Mouse (Mus musculus) hindbrain, embryonic 14.5 days (tissue): ENCODE measurements around the gene Esrra. TPM values are rescaled to one million over a fixed set of nuclear protein-coding genes. Genes with fewer than 3 reads are reported as not detected.

ENCODE experiments used
- ATAC-seq: fragments of 200-750 bp; cut with Nextera tagmentation; 2 replicates; pipeline ENCODE4 v1.8.0; 2017; ENCODE audit warnings: moderate number of reproducible peaks, mild to moderate bottlenecking, moderate TSS enrichment, moderate library complexity; ENCODE audit not compliant: low FRiP score
- DNase-seq: peaks from one replicate; pipeline ENCODE4 v3.0.0-alpha.2; 2015; ENCODE audit warnings: low spot score
- H3K27ac ChIP-seq: fragments of 300-500 bp; sonication (generic); 2 replicates; pipeline ENCODE4 v1.5.1; 2014; ENCODE audit warnings: mild to moderate bottlenecking, moderate library complexity
- H3K27me3 ChIP-seq: fragments of 300-500 bp; sonication (generic); 2 replicates; pipeline ENCODE4 v1.6.1; 2014; ENCODE audit warnings: mild to moderate bottlenecking, low read length, mixed read lengths; ENCODE audit not compliant: control insufficient read depth, insufficient read depth
- H3K36me3 ChIP-seq: fragments of 300-500 bp; sonication (generic); replicated peaks from 2 replicates; pipeline ENCODE4 v1.6.1; 2014; ENCODE audit not compliant: control insufficient read depth, insufficient read depth
- H3K4me1 ChIP-seq: fragments of 300-500 bp; sonication (generic); replicated peaks from 2 replicates; pipeline ENCODE4 v1.6.1; 2014; ENCODE audit warnings: antibody characterized with exemption, low read length, mixed read lengths; ENCODE audit not compliant: control insufficient read depth, insufficient read depth
- H3K4me2 ChIP-seq: fragments of 300-500 bp; sonication (generic); replicated peaks from 2 replicates; pipeline ENCODE4 v1.6.1; 2014; ENCODE audit warnings: mild to moderate bottlenecking, moderate library complexity
- H3K4me3 ChIP-seq: fragments of 300-500 bp; sonication (generic); replicated peaks from 2 replicates; pipeline ENCODE4 v1.5.1; 2014; ENCODE audit warnings: mild to moderate bottlenecking, low read length
- H3K9ac ChIP-seq: fragments of 300-500 bp; sonication (generic); 2 replicates; pipeline ENCODE4 v1.6.1; 2014
- H3K9me3 ChIP-seq: fragments of 300-500 bp; sonication (generic); 2 replicates; pipeline ENCODE4 v1.6.1; 2016; ENCODE audit warnings: low read length; ENCODE audit not compliant: control insufficient read depth
- WGBS: fragments of 180-500 bp; shearing (Covaris S2); extraction: QIAGEN DNeasy Blood & Tissue Kit; methylation state at CpG from one replicate; pipeline ENCODE4 v1.1.7; 2014; 5-methylcytosine and 5-hydroxymethylcytosine counted together
- polyA plus RNA-seq: library from polyadenylated mRNA; unstranded; fragments of >200 nt; fragmentation: Nextera tagmentation; extraction: Ambion mirVana; gene quantifications from 2 replicates; pipeline ENCODE4 v1.2.1, GENCODE M21; 2014

The Esrra gene
- polyA plus RNA-seq, 1 experiment from 2014 or later: 7.3 TPM

DNA sequence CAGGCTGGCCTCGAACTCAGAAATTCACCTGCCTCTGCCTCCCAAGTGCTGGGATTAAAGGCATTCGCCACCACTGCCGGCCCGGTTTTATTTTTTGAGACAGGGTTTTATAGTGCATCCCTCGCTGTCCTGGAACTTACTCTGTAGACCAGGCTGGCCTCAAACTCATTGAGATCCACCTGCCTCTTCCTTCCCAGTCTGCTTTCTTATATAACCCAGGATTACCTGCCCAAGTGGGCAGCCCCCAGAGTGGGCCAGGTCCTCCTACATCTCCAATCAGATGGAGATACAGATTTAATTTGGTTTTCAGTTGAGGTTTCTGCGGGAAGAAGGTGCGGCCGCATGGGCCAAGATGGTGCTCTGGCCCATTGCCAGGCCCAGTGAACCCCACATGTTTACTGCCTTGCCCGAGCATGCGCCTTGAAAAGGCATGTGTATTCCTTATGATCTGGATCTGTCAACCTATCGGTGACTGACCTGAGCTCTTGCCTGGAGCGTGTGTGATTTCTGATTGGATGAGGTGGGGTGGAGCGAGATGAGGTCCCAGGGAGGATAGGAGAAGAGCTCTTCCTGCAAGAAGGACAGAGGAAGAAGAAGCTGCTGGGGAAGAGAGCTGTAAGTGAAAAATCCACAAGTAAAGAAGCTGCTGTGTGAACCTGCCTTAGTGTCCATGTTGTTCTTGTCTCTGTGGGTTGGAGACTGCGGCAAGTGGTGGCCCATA is 27.7 kb downstream of the Esrra start:
- Histone ChIP-seq H3K27me3 (no peaks in the 10 kb centered on the region), H3K9ac (no peak overlapping the region), H3K36me3 (no peaks in the 10 kb centered on the region), H3K27ac (no peak overlapping the region), H3K4me3 (no peak overlapping the region), H3K9me3 (no peaks in the 10 kb centered on the region), H3K4me2 (no peak overlapping the region), H3K4me1 (no peaks in the 10 kb centered on the region)
- no peak for ATAC-seq
- WGBS: 95% methylated on average over 14 of the region's 14 CpGs
- no peak for DNase-seq

GRCm38 (mm10) chr19:6892512-6892911 is 29.1 kb downstream of the Esrra start:
- Histone ChIP-seq H3K27ac (no peak overlapping the region), H3K9me3 (no peaks in the 10 kb centered on the region), H3K4me3 (no peak overlapping the region), H3K36me3 (no peaks in the 10 kb centered on the region), H3K4me1 (no peaks in the 10 kb centered on the region), H3K4me2 (no peak overlapping the region), H3K9ac (no peak overlapping the region), H3K27me3 (no peaks in the 10 kb centered on the region)
- DNase-seq (no peak), ATAC-seq (no peak)
- 66% methylated on average over 4 of the region's 4 CpGs for WGBS

GRCm38 (mm10) chr19:6877965-6878364 is 43.6 kb downstream of the Esrra start:
- peaks cover 15% of the 10 kb centered on the region for H3K9me3 ChIP-seq
- H3K4me1 ChIP-seq: no peaks in the 10 kb centered on the region
- H3K27me3 ChIP-seq: no peaks in the 10 kb centered on the region
- no peak overlapping the region for H3K27ac ChIP-seq
- no peak overlapping the region for H3K9ac ChIP-seq
- WGBS: 91% methylated on average over 4 of the region's 4 CpGs
- no peaks in the 10 kb centered on the region for H3K36me3 ChIP-seq
- no peak overlapping the region for H3K4me3 ChIP-seq
- DNase-seq: no peak
- no peak for ATAC-seq
- H3K4me2 ChIP-seq: no peak overlapping the region

DNA sequence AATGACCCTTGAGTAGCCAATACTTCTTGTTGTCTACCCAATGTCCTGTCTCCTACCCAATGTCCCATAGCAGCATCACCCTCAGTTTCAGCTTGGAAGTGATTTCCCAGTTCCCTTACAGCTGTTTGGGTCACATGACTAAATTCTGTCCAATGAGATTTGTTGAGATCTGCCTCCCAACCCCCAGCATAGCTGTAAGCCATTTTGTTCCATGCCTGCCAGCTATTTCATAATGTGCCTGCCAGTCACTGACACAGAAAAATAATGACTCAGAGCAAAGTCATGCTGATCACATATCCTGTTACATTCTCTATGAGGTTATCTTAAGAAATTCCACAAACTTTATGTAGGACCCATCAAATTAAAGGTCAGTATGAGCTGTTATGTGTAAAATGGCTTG is 44.8 kb downstream of the Esrra start:
- Histone ChIP-seq H3K4me2 (no peak overlapping the region), H3K9me3 (peaks cover 15% of the 10 kb centered on the region), H3K36me3 (no peaks in the 10 kb centered on the region), H3K27me3 (no peaks in the 10 kb centered on the region), H3K27ac (no peak overlapping the region), H3K4me1 (no peaks in the 10 kb centered on the region), H3K4me3 (no peak overlapping the region), H3K9ac (no peak overlapping the region)
- DNase-seq: no peak
- no peak for ATAC-seq

DNA sequence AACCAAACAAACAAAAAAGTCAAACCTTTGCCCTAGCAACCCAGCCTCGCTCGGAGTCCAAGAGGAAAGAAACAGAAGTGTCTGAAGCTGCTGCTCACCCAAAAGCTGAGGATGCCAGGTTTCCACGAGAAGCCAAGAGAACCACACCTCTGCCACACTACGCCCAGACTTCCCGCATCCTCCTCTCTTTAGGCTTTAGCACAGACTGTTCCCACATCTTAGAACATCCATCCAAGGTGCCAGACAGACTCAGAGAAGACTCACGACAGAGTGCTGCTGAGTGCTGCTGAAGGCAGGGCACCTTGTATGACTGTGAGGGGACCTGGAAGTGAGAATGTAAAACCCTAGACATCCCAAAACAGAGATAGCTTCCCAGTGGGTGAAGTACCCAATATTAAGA is 45.8 kb downstream of the Esrra start:
- H3K4me3 ChIP-seq: no peak overlapping the region
- H3K27me3 ChIP-seq: no peaks in the 10 kb centered on the region
- H3K9ac ChIP-seq: no peak overlapping the region
- DNase-seq (no peak), ATAC-seq (no peak)
- WGBS: 89% methylated on average over 6 of the region's 6 CpGs
- peaks cover 12% of the 10 kb centered on the region for H3K9me3 ChIP-seq
- no peak overlapping the region for H3K27ac ChIP-seq
- H3K4me2 ChIP-seq: no peak overlapping the region
- H3K36me3 ChIP-seq: no peaks in the 10 kb centered on the region
- no peaks in the 10 kb centered on the region for H3K4me1 ChIP-seq

DNA sequence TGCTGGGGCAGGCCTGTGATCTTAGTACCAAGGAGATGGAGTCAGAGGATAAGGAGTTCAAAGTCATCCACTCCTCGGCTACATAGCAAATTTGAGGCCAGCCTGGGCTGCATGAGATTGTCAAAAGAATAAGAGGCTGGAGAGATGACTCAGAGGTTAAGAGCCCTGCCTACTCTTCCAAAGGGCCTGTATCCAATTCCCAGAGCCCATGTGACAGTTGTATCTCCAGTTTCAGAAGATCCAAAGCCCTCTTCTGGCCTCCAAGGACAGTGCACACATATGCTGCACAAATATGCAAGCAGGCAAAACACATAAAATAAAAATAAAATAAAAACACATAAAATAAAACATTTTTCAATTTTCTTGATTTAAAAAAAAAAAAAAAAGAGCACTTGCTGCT is 47.4 kb downstream of the Esrra start:
- H3K27ac ChIP-seq: no peak overlapping the region
- no peak overlapping the region for H3K4me3 ChIP-seq
- no peak for DNase-seq
- H3K27me3 ChIP-seq: no peaks in the 10 kb centered on the region
- ATAC-seq: no peak
- H3K4me1 ChIP-seq: no peaks in the 10 kb centered on the region
- H3K9me3 ChIP-seq: peaks cover 3% of the 10 kb centered on the region; the same call in 1 of the 2 replicates
- no peaks in the 10 kb centered on the region for H3K36me3 ChIP-seq
- 97% methylated on average over 1 of the region's 1 CpGs for WGBS
- H3K9ac ChIP-seq: no peak overlapping the region
- H3K4me2 ChIP-seq: no peak overlapping the region

GRCm38 (mm10) chr19:6872701-6873100 is 48.9 kb downstream of the Esrra start:
- Histone ChIP-seq H3K4me1 (no peaks in the 10 kb centered on the region), H3K36me3 (no peaks in the 10 kb centered on the region), H3K4me2 (no peak overlapping the region), H3K4me3 (no peak overlapping the region), H3K27ac (no peak overlapping the region), H3K27me3 (no peaks in the 10 kb centered on the region), H3K9ac (no peak overlapping the region), H3K9me3 (no peaks in the 10 kb centered on the region)
- ATAC-seq (no peak), DNase-seq (no peak)
- WGBS: 76% methylated on average over 3 of the region's 3 CpGs

GRCm38 (mm10) chr19:6871574-6872271 is 49.9 kb downstream of the Esrra start:
- Histone ChIP-seq H3K27ac (no peak overlapping the region), H3K4me3 (no peak overlapping the region), H3K4me2 (no peak overlapping the region), H3K4me1 (no peaks in the 10 kb centered on the region), H3K9ac (no peak overlapping the region), H3K36me3 (no peaks in the 10 kb centered on the region), H3K9me3 (no peaks in the 10 kb centered on the region), H3K27me3 (no peaks in the 10 kb centered on the region)
- 65% methylated on average over 5 of the region's 5 CpGs for WGBS
- no peak for ATAC-seq
- no peak for DNase-seq

GRCm38 (mm10) chr19:6869355-6869754 is 52.3 kb downstream of the Esrra start:
- ATAC-seq: no peak
- H3K4me2 ChIP-seq: no peak overlapping the region
- H3K27me3 ChIP-seq: no peaks in the 10 kb centered on the region

More at GRCm38 (mm10) chr19:6869355-6869754, 52.3 kb downstream of the Esrra start:
- Histone ChIP-seq H3K27ac (no peak overlapping the region), H3K36me3 (no peaks in the 10 kb centered on the region), H3K4me1 (no peaks in the 10 kb centered on the region), H3K9ac (no peak overlapping the region), H3K4me3 (no peak overlapping the region), H3K9me3 (no peaks in the 10 kb centered on the region)
- DNase-seq: no peak
- WGBS: 6% methylated on average over 5 of the region's 5 CpGs
